Mouse (Mus musculus) lung, adult 18-20 months (tissue): Measurements from ENCODE around the gene Osbpl2.

Experiments used
- DNase-seq, 2 experiments: peaks; one replicate each; pipeline ENCODE4 v3.0.0; 2022; ENCODE audit warnings: mixed read lengths in 2 of 2

Gene Osbpl2

GRCm38 (mm10) chr2:180105441-180106190, 13.5 kb upstream of the Osbpl2 start:
- DNase-seq: no peak

GRCm38 (mm10) chr2:180107081-180107480, 12.0 kb upstream of the Osbpl2 start:
- DNase-seq: no peak

- DNase-seq: no peak
Measured at GRCm38 (mm10) chr2:180108285-180108684, 10.8 kb upstream of the Osbpl2 start.

GRCm38 (mm10) chr2:180113909-180114890, 4.9 kb upstream of the Osbpl2 start:
- DNase-seq: peak; percentile 85 to 91

- DNase-seq: peak; percentile 89 to 91
Measured at GRCm38 (mm10) chr2:180115279-180115678, 3.8 kb upstream of the Osbpl2 start.

GRCm38 (mm10) chr2:180116081-180116493, 3.0 kb upstream of the Osbpl2 start:
- DNase-seq: peak; percentile 61 to 73

GRCm38 (mm10) chr2:180116741-180117484, 2.2 kb upstream of the Osbpl2 start:
- DNase-seq: peak; percentile 62 to 79

GRCm38 (mm10) chr2:180117485-180118194, 1.5 kb upstream of the Osbpl2 start:
- DNase-seq: peak in 1 of 2 experiments; percentile 45

- peak in 1 of 2 experiments; percentile 33 for DNase-seq
Measured at GRCm38 (mm10) chr2:180119439-180120291, 559 bp downstream of the Osbpl2 start.

GRCm38 (mm10) chr2:180120292-180120761, 1.2 kb downstream of the Osbpl2 start:
- no peak for DNase-seq

GRCm38 (mm10) chr2:180124192-180124591, 5.1 kb downstream of the Osbpl2 start:
- no peak for DNase-seq

- peak; percentile 37 to 64 for DNase-seq
Measured at GRCm38 (mm10) chr2:180126195-180126594, 7.1 kb downstream of the Osbpl2 start.

GRCm38 (mm10) chr2:180127675-180128074, 8.6 kb downstream of the Osbpl2 start:
- no peak for DNase-seq

GRCm38 (mm10) chr2:180133231-180133630, 14.1 kb downstream of the Osbpl2 start:
- DNase-seq: no peak

GRCm38 (mm10) chr2:180133911-180134310, 14.8 kb downstream of the Osbpl2 start:
- DNase-seq: no peak

GRCm38 (mm10) chr2:180135414-180135813, 16.3 kb downstream of the Osbpl2 start:
- no peak for DNase-seq

- DNase-seq: no peak
Measured at GRCm38 (mm10) chr2:180146091-180146490, 27.0 kb downstream of the Osbpl2 start.

- no peak for DNase-seq
Measured at GRCm38 (mm10) chr2:180147379-180147778, 28.3 kb downstream of the Osbpl2 start.

- no peak for DNase-seq
Measured at GRCm38 (mm10) chr2:180148551-180148950, 29.4 kb downstream of the Osbpl2 start.

GRCm38 (mm10) chr2:180154796-180155195, 35.7 kb downstream of the Osbpl2 start:
- no peak for DNase-seq

- no peak for DNase-seq
Measured at GRCm38 (mm10) chr2:180158627-180159026, 39.5 kb downstream of the Osbpl2 start.
